Mouse (Mus musculus) central nervous system, embryonic 18 days (tissue): ENCODE measurements around the gene Npy4r. TPM values are rescaled to one million over a fixed set of nuclear protein-coding genes. Genes with fewer than 3 reads are reported as not detected.

Experiments used
- polyA plus RNA-seq: library from polyadenylated mRNA; depleted of rRNA; stranded (reverse); fragments of >200 nt; gene quantifications from 2 replicates; pipeline ENCODE4 v1.2.3, GENCODE M21; 2012; rRNA removed

Npy4r gene
- polyA plus RNA-seq: 0.16 and 0.18 TPM in 2 replicates

DNA sequence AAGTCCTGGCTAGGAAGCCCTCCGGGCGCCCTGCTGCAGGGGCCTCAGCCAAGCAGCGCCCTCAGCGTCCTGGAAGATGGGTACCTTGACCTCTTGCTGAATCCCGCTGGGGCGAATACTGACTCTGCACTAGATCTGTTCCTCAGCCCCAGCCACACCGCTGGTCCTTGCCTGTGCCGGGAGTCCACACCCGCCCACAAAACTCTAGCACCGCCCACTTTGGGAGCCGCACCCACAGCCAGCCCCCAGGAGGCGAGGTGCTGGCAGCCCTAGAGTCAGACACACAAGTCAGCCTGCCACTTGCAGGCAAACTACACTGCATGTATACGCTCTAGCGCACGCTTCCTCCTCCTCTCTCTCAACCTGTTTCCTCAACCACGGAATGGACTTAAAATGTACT, at the start of gene Npy4r:
Npy4r (minus strand) TSS at position 148 of the 400 bp plus-strand sequence.

DNA sequence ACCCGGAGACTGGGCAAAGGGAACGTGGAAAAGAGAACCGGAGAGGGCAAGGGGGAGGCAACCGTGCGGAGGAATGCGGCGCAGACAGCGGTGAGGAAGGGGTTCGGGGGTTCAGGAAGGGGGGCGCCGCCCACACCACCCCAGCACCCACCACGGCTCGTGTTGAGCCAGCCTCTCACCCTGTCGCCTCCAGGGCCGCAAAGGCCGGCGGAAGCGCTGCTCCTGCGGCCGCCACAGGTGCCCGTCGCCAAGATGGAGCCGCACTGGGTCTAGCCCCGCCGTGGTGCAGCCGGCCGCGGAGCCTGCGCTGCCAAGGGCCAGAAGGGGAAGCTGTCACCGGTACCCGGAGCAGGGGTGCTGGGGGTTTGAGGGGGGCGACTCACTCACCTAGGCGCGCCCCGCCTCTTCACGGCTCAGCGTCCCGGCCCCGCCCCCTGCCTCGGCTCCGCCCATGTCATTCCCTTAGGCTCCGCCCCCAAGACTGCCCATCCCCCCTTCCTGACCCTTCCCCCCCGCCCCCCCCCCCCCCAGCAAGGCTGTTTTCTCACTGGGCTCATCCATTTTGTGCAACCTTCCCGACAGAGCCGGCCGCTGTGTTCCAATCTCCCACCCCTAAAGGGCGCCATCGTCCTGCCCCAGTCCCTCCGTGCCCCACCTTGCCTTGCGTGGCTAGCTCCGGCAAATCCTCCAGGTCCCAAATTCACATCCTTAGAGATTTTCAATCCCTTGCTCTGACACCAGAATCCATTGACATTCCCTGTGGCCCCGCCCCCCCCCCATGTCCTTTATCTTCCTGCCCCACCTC, 49.1 kb upstream of the Npy4r start, which contains the start of gene Gprin2:
Gprin2 (minus strand) TSS at position 423 of the 805 bp plus-strand sequence.

DNA sequence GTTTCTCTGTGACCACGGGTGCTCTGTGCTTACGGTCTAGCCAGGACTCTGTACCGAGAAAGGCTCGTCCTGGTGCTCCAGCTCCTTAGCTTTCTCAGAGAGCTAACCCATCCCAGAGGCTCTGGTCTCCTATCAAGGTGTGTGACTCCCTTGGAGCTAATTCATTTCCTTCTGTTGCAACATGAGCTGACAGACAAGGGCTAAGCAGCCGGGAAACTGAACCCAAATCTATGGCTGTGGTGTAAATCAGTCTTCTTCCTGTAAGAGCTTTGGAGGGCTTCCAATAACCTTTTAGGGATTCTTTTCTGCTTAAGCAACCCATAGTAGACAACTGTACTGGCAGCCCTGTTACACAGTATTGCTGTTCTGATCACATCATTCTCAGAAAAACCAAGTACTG, 49.7 kb downstream of the Npy4r start, which contains the start of gene A630023A22Rik:
A630023A22Rik (minus strand) TSS at position 154 of the 400 bp plus-strand sequence.

Other genes with a start within 250 kb of the Npy4r start
- gene Gdf10, start 228.9 kb downstream of the Npy4r start, polyA plus RNA-seq: 5.9 and 9.5 TPM in 2 replicates
- gene Gdf2, start 211.4 kb downstream of the Npy4r start, polyA plus RNA-seq: 0.04 TPM in 1 of 2 replicates, not detected in the other
- gene Rbp3, start 198.5 kb downstream of the Npy4r start, polyA plus RNA-seq: 0.13 TPM in 1 of 2 replicates, not detected in the other
- gene Zfp488, start 173.7 kb downstream of the Npy4r start, polyA plus RNA-seq: 1.3 TPM in 2 replicates
- gene Gm30083, start 137.3 kb downstream of the Npy4r start, polyA plus RNA-seq: not detected in 2 replicates
- not detected in 2 replicates for gene Gm5460, start 135.7 kb downstream of the Npy4r start, polyA plus RNA-seq
- not detected in 2 replicates for gene Antxrl, start 99.8 kb downstream of the Npy4r start, polyA plus RNA-seq
- 0.49 and 2.5 TPM in 2 replicates for gene Anxa8, start 66.5 kb downstream of the Npy4r start, polyA plus RNA-seq
- gene A630023A22Rik, start 49.7 kb downstream of the Npy4r start, polyA plus RNA-seq: not detected in 2 replicates
- gene Gprin2, start 49.2 kb upstream of the Npy4r start, polyA plus RNA-seq: 10.1 and 10.9 TPM in 2 replicates
- 1.1 and 1.2 TPM in 2 replicates for gene Syt15, start 67.1 kb upstream of the Npy4r start, polyA plus RNA-seq
- gene Shld2, start 158.0 kb upstream of the Npy4r start, polyA plus RNA-seq: 3.8 and 3.9 TPM in 2 replicates
- gene Glud1, start 158.2 kb upstream of the Npy4r start, polyA plus RNA-seq: 115 and 123 TPM in 2 replicates
- gene Fam25c, start 202.9 kb upstream of the Npy4r start, polyA plus RNA-seq: not detected in 2 replicates
- 16.6 and 77.0 TPM in 2 replicates for gene Sncg, start 222.3 kb upstream of the Npy4r start, polyA plus RNA-seq
- gene Mmrn2, start 223.0 kb upstream of the Npy4r start, polyA plus RNA-seq: 1.3 and 1.5 TPM in 2 replicates